Mouse (Mus musculus) right cerebral cortex, postnatal 25 days (tissue): ENCODE results near the gene Mllt11.
A peak's percentile ranks its signal among the peaks of the same experiment; 100 is the strongest.
"Not testable (repeated sequence)": the region's sequence is repeated elsewhere in the genome, so short reads cannot be mapped to it uniquely, and the experiment has no call there.

ENCODE experiments used
- DNase-seq: peaks from one replicate; pipeline ENCODE4 v3.0.0; 2022

Gene Mllt11

GRCm38 (mm10) chr3:95216655-95217254 lies 15.2 kb downstream of the Mllt11 start:
- no peak for DNase-seq

GRCm38 (mm10) chr3:95213609-95213975 lies 18.4 kb downstream of the Mllt11 start:
- no peak for DNase-seq

- not testable (repeated sequence) for DNase-seq
Observed at GRCm38 (mm10) chr3:95212889-95213608, 18.9 kb downstream of the Mllt11 start.

- no peak for DNase-seq
Observed at GRCm38 (mm10) chr3:95210585-95210984, 21.4 kb downstream of the Mllt11 start.

- DNase-seq: no peak
Observed at GRCm38 (mm10) chr3:95208286-95208685, 23.7 kb downstream of the Mllt11 start.

GRCm38 (mm10) chr3:95203880-95204279 lies 28.1 kb downstream of the Mllt11 start:
- peak; percentile 25 for DNase-seq

GRCm38 (mm10) chr3:95200562-95200961 lies 31.4 kb downstream of the Mllt11 start:
- no peak for DNase-seq

- no peak for DNase-seq
Observed at GRCm38 (mm10) chr3:95200132-95200531, 31.8 kb downstream of the Mllt11 start.

- DNase-seq: no peak
Observed at GRCm38 (mm10) chr3:95199101-95199500, 32.9 kb downstream of the Mllt11 start.

- DNase-seq: no peak
Observed at GRCm38 (mm10) chr3:95195772-95196171, 36.2 kb downstream of the Mllt11 start.

GRCm38 (mm10) chr3:95194721-95195135 lies 37.2 kb downstream of the Mllt11 start:
- no peak for DNase-seq

GRCm38 (mm10) chr3:95186888-95187287 lies 45.1 kb downstream of the Mllt11 start:
- DNase-seq: no peak

- no peak for DNase-seq
Observed at GRCm38 (mm10) chr3:95186100-95186499, 45.9 kb downstream of the Mllt11 start.

GRCm38 (mm10) chr3:95184796-95185577 lies 47.0 kb downstream of the Mllt11 start:
- DNase-seq: no peak

- DNase-seq: no peak
Observed at GRCm38 (mm10) chr3:95181841-95182240, 50.1 kb downstream of the Mllt11 start.

GRCm38 (mm10) chr3:95179890-95180289 lies 52.1 kb downstream of the Mllt11 start:
- DNase-seq: no peak

- DNase-seq: no peak
Observed at GRCm38 (mm10) chr3:95178948-95179347, 53.0 kb downstream of the Mllt11 start.

- no peak for DNase-seq
Observed at GRCm38 (mm10) chr3:95177583-95177982, 54.4 kb downstream of the Mllt11 start.

- no peak for DNase-seq
Observed at GRCm38 (mm10) chr3:95176500-95176899, 55.5 kb downstream of the Mllt11 start.

GRCm38 (mm10) chr3:95174011-95174592 lies 57.9 kb downstream of the Mllt11 start:
- peak; percentile 58 for DNase-seq

GRCm38 (mm10) chr3:95173256-95173949 lies 58.6 kb downstream of the Mllt11 start:
- DNase-seq: no peak

GRCm38 (mm10) chr3:95172526-95173255 lies 59.3 kb downstream of the Mllt11 start:
- DNase-seq: no peak
